Mouse (Mus musculus) forebrain, postnatal 0 days (tissue): ENCODE data around the gene Slc9a9. TPM values are rescaled to one million over a fixed set of nuclear protein-coding genes. Genes with fewer than 3 reads are reported as not detected.
A peak's percentile ranks its signal among the peaks of the same experiment; 100 is the strongest.

Experiments
- ATAC-seq: fragments of 200-750 bp; cut with Nextera tagmentation; 2 replicates; pipeline ENCODE4 v1.8.0; 2017; ENCODE audit warnings: mild to moderate bottlenecking, moderate library complexity
- DNase-seq: peaks from one replicate; pipeline ENCODE4 v3.0.0-alpha.2; 2015
- H3K27ac ChIP-seq: fragments of 300-500 bp; sonication (generic); 2 replicates; pipeline ENCODE4 v1.5.1; 2014; ENCODE audit warnings: low read depth, mild to moderate bottlenecking, antibody characterized with exemption, low read length, moderate library complexity, mixed read lengths
- H3K27me3 ChIP-seq: fragments of 300-500 bp; sonication (generic); 2 replicates; pipeline ENCODE4 v1.6.1; 2014; ENCODE audit warnings: mild to moderate bottlenecking, low read length, mixed read lengths; ENCODE audit not compliant: insufficient read depth
- H3K36me3 ChIP-seq: fragments of 300-500 bp; sonication (generic); 2 replicates; pipeline ENCODE4 v1.6.1; 2014; ENCODE audit warnings: mild to moderate bottlenecking, moderate library complexity; ENCODE audit not compliant: insufficient read depth
- H3K4me1 ChIP-seq: fragments of 300-500 bp; sonication (generic); 2 replicates; pipeline ENCODE4 v1.6.1; 2014; ENCODE audit warnings: antibody characterized with exemption; ENCODE audit not compliant: insufficient read depth
- H3K4me2 ChIP-seq: fragments of 300-500 bp; sonication (generic); 2 replicates; pipeline ENCODE4 v1.6.1; 2014; ENCODE audit warnings: low read depth, mild to moderate bottlenecking, moderate library complexity
- H3K4me3 ChIP-seq: fragments of 300-500 bp; sonication (generic); 2 replicates; pipeline ENCODE4 v1.5.1; 2014; ENCODE audit warnings: low read depth, low read length, mixed read lengths
- H3K9ac ChIP-seq: fragments of 300-500 bp; sonication (generic); 2 replicates; pipeline ENCODE4 v1.6.1; 2014; ENCODE audit warnings: mild to moderate bottlenecking
- H3K9me3 ChIP-seq: fragments of 300-500 bp; sonication (generic); 2 replicates; pipeline ENCODE4 v1.6.1; 2016; ENCODE audit warnings: low read length
- CTCF ChIP-seq: sonication (generic); IDR thresholded peaks from 2 replicates; pipeline ENCODE4 v1.5.1; 2016; ENCODE audit warnings: antibody characterized with exemption, control low read depth, low read depth
- WGBS: fragments of 180-500 bp; shearing (Covaris S2); extraction: QIAGEN DNeasy Blood & Tissue Kit; methylation state at CpG from one replicate; pipeline ENCODE4 v1.1.7; 2014; 5-methylcytosine and 5-hydroxymethylcytosine counted together
- polyA plus RNA-seq: library from polyadenylated mRNA; unstranded; fragments of >200 nt; fragmentation: Nextera tagmentation; extraction: Ambion mirVana; gene quantifications from 2 replicates; pipeline ENCODE4 v1.2.1, GENCODE M21; 2015
- total RNA-seq: library from RNA; depleted of rRNA; stranded (reverse); fragments of >200 nt; gene quantifications from 2 replicates; pipeline ENCODE4 v1.2.3, GENCODE M21; 2014

Slc9a9 gene
- total and polyA plus RNA-seq, 2 experiments from 2014 or later: 4.8 to 6.7 TPM

- ATAC-seq: no peak
- Histone ChIP-seq H3K27me3 (no peaks in the 10 kb centered on the region), H3K4me3 (no peak overlapping the region), H3K36me3 (no peaks in the 10 kb centered on the region), H3K27ac (no peak overlapping the region), H3K9ac (no peak overlapping the region), H3K4me1 (no peaks in the 10 kb centered on the region), H3K4me2 (no peak overlapping the region), H3K9me3 (no peaks in the 10 kb centered on the region)
- no peak for DNase-seq
- TF ChIP-seq CTCF: no peak
- WGBS: 48% methylated on average over 5 of the region's 5 CpGs
Measured at GRCm38 (mm10) chr9:95110768-95111167, 441.1 kb downstream of the Slc9a9 start.

GRCm38 (mm10) chr9:95111732-95112131, 442.0 kb downstream of the Slc9a9 start:
- H3K27ac ChIP-seq: no peak overlapping the region

GRCm38 (mm10) chr9:95113157-95114135, 443.7 kb downstream of the Slc9a9 start:
- H3K27ac ChIP-seq: no peak overlapping the region

More at GRCm38 (mm10) chr9:95111732-95112131, 442.0 kb downstream of the Slc9a9 start:
- no peak overlapping the region for H3K9ac ChIP-seq
- no peak overlapping the region for H3K4me3 ChIP-seq
- 93% methylated on average over 1 of the region's 1 CpGs for WGBS
- no peak overlapping the region for H3K4me2 ChIP-seq
- no peak for TF ChIP-seq CTCF
- H3K36me3 ChIP-seq: no peaks in the 10 kb centered on the region
- H3K27me3 ChIP-seq: no peaks in the 10 kb centered on the region
- H3K4me1 ChIP-seq: no peaks in the 10 kb centered on the region
- H3K9me3 ChIP-seq: no peaks in the 10 kb centered on the region
- ATAC-seq: no peak
- no peak for DNase-seq

GRCm38 (mm10) chr9:95120062-95120461, 450.4 kb downstream of the Slc9a9 start:
- no peaks in the 10 kb centered on the region for H3K27me3 ChIP-seq
- no peak for DNase-seq

More at GRCm38 (mm10) chr9:95113157-95114135, 443.7 kb downstream of the Slc9a9 start:
- Histone ChIP-seq H3K36me3 (no peaks in the 10 kb centered on the region), H3K9me3 (no peaks in the 10 kb centered on the region), H3K4me3 (no peak overlapping the region), H3K4me2 (no peak overlapping the region), H3K4me1 (no peaks in the 10 kb centered on the region), H3K27me3 (no peaks in the 10 kb centered on the region), H3K9ac (no peak overlapping the region)
- TF ChIP-seq CTCF: no peak
- DNase-seq (peak; percentile 26), ATAC-seq (peak; percentile 36)
- WGBS: 37% methylated on average over 12 of the region's 12 CpGs

GRCm38 (mm10) chr9:95121151-95121835, 451.6 kb downstream of the Slc9a9 start:
- no peak for TF ChIP-seq CTCF
- no peaks in the 10 kb centered on the region for H3K27me3 ChIP-seq
- no peak overlapping the region for H3K9ac ChIP-seq
- no peaks in the 10 kb centered on the region; the same call in 1 of the 2 replicates for H3K4me1 ChIP-seq
- no peaks in the 10 kb centered on the region for H3K9me3 ChIP-seq
- no peak for DNase-seq
- no peaks in the 10 kb centered on the region for H3K36me3 ChIP-seq
- ATAC-seq: no peak
- 35% methylated on average over 11 of the region's 11 CpGs for WGBS
- H3K4me3 ChIP-seq: no peak overlapping the region
- no peak overlapping the region for H3K27ac ChIP-seq
- no peak overlapping the region for H3K4me2 ChIP-seq

More at GRCm38 (mm10) chr9:95120062-95120461, 450.4 kb downstream of the Slc9a9 start:
- Histone ChIP-seq H3K4me3 (no peak overlapping the region), H3K9ac (no peak overlapping the region), H3K9me3 (no peaks in the 10 kb centered on the region), H3K4me1 (no peaks in the 10 kb centered on the region; the same call in 1 of the 2 replicates), H3K4me2 (no peak overlapping the region), H3K36me3 (no peaks in the 10 kb centered on the region), H3K27ac (no peak overlapping the region)
- TF ChIP-seq CTCF: no peak
- 56% methylated on average over 4 of the region's 4 CpGs for WGBS
- no peak for ATAC-seq

- Histone ChIP-seq H3K36me3 (no peaks in the 10 kb centered on the region), H3K9me3 (no peaks in the 10 kb centered on the region), H3K9ac (no peak overlapping the region), H3K27me3 (no peaks in the 10 kb centered on the region), H3K27ac (no peak overlapping the region), H3K4me2 (no peak overlapping the region), H3K4me1 (no peaks in the 10 kb centered on the region), H3K4me3 (no peak overlapping the region)
- DNase-seq: no peak
- WGBS: 82% methylated on average over 1 of the region's 1 CpGs
- ATAC-seq: peak; percentile 29; the same call in 1 of the 2 replicates
- no peak for TF ChIP-seq CTCF
Measured at GRCm38 (mm10) chr9:95125683-95126082, 456.0 kb downstream of the Slc9a9 start.
